Mouse (Mus musculus): ENCODE data around the gene Pou6f1. TPM values are rescaled to one million over a fixed set of nuclear protein-coding genes. Genes with fewer than 3 reads are reported as not detected.

The Pou6f1 gene
- polyA plus RNA-seq, 1 experiment, result 184 TPM

GRCm38 (mm10) chr15:100577972-100578371 is 21.8 kb downstream of the Pou6f1 start:
- 90% methylated on average over 16 of the region's 16 CpGs for WGBS

DNA sequence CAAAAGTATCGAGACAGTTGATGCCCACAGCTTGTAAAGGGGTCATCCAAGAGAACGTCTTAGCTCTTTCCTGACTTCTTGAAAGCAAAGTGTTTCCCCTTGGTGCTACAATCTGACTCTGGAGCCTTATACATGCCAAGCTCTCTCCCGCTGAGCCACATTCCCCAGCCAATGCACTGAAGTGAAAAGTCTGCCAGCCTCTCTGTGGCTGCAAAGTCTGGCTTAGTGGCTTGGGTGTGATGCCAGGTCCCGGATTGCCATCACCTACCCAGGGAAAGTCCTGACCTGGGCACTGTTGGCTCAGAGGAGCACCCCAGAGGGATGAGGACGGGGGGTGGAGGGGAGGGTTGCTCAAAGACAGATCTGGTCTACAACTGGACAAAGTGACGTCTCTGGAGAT is 23.0 kb downstream of the Pou6f1 start:
- Histone ChIP-seq H3K4me1 (replicated peaks; ENCODE audit: control insufficient read depth, insufficient read depth, low read length) (peaks cover 5% of the 10 kb centered on the region), H3K4me3 (ENCODE audit: control insufficient read depth, insufficient read depth, low read length) (no peak overlapping the region), H3K27ac (ENCODE audit: control insufficient read depth, insufficient read depth, low read length) (no peak overlapping the region), H3K27me3 (ENCODE audit: control insufficient read depth, insufficient read depth, low read length) (no peaks in the 10 kb centered on the region), H3K36me3 (ENCODE audit: control insufficient read depth, insufficient read depth, low read length) (peaks cover 20% of the 10 kb centered on the region)
- TF ChIP-seq POLR2A (IDR thresholded peaks at IDR 0.05; ENCODE audit: control insufficient read depth, extremely low read depth, insufficient read depth, low read length, poor library complexity), result no peak
- TF ChIP-seq CTCF (IDR thresholded peaks at IDR 0.05; ENCODE audit: borderline replicate concordance, control insufficient read depth, extremely low read depth, insufficient read depth, low read length, poor library complexity), result no peak
- no peak for DNase-seq
- 92% methylated on average over 6 of the region's 6 CpGs for WGBS

More at GRCm38 (mm10) chr15:100577972-100578371, 21.8 kb downstream of the Pou6f1 start:
- TF ChIP-seq POLR2A (IDR thresholded peaks at IDR 0.05; ENCODE audit: control insufficient read depth, extremely low read depth, insufficient read depth, low read length, poor library complexity) (no peak), CTCF (IDR thresholded peaks at IDR 0.05; ENCODE audit: borderline replicate concordance, control insufficient read depth, extremely low read depth, insufficient read depth, low read length, poor library complexity) (no peak)
- no peak for DNase-seq
- H3K27ac ChIP-seq (ENCODE audit: control insufficient read depth, insufficient read depth, low read length), result no peak overlapping the region
- no peak overlapping the region for H3K4me3 ChIP-seq (ENCODE audit: control insufficient read depth, insufficient read depth, low read length)
- peaks cover 20% of the 10 kb centered on the region for H3K36me3 ChIP-seq (ENCODE audit: control insufficient read depth, insufficient read depth, low read length)
- H3K4me1 ChIP-seq (replicated peaks; ENCODE audit: control insufficient read depth, insufficient read depth, low read length), result peaks cover 5% of the 10 kb centered on the region
- no peaks in the 10 kb centered on the region for H3K27me3 ChIP-seq (ENCODE audit: control insufficient read depth, insufficient read depth, low read length)

GRCm38 (mm10) chr15:100576392-100576791 is 23.4 kb downstream of the Pou6f1 start:
- WGBS, result 98% methylated on average over 6 of the region's 6 CpGs
- no peak overlapping the region for H3K27ac ChIP-seq (ENCODE audit: control insufficient read depth, insufficient read depth, low read length)
- no peak for TF ChIP-seq CTCF (IDR thresholded peaks at IDR 0.05; ENCODE audit: borderline replicate concordance, control insufficient read depth, extremely low read depth, insufficient read depth, low read length, poor library complexity)
- TF ChIP-seq POLR2A (IDR thresholded peaks at IDR 0.05; ENCODE audit: control insufficient read depth, extremely low read depth, insufficient read depth, low read length, poor library complexity), result no peak
- H3K36me3 ChIP-seq (ENCODE audit: control insufficient read depth, insufficient read depth, low read length), result peaks cover 20% of the 10 kb centered on the region
- H3K4me1 ChIP-seq (replicated peaks; ENCODE audit: control insufficient read depth, insufficient read depth, low read length), result peaks cover 5% of the 10 kb centered on the region
- H3K4me3 ChIP-seq (ENCODE audit: control insufficient read depth, insufficient read depth, low read length), result no peak overlapping the region
- no peak for DNase-seq
- no peaks in the 10 kb centered on the region for H3K27me3 ChIP-seq (ENCODE audit: control insufficient read depth, insufficient read depth, low read length)

GRCm38 (mm10) chr15:100575366-100575765 is 24.4 kb downstream of the Pou6f1 start:
- no peak for TF ChIP-seq POLR2A (IDR thresholded peaks at IDR 0.05; ENCODE audit: control insufficient read depth, extremely low read depth, insufficient read depth, low read length, poor library complexity)
- TF ChIP-seq CTCF (IDR thresholded peaks at IDR 0.05; ENCODE audit: borderline replicate concordance, control insufficient read depth, extremely low read depth, insufficient read depth, low read length, poor library complexity), result no peak
- 72% methylated on average over 12 of the region's 12 CpGs for WGBS
- peaks cover 12% of the 10 kb centered on the region for H3K36me3 ChIP-seq (ENCODE audit: control insufficient read depth, insufficient read depth, low read length)
- no peak overlapping the region for H3K27ac ChIP-seq (ENCODE audit: control insufficient read depth, insufficient read depth, low read length)
- no peaks in the 10 kb centered on the region for H3K27me3 ChIP-seq (ENCODE audit: control insufficient read depth, insufficient read depth, low read length)
- peaks cover 5% of the 10 kb centered on the region for H3K4me1 ChIP-seq (replicated peaks; ENCODE audit: control insufficient read depth, insufficient read depth, low read length)
- H3K4me3 ChIP-seq (ENCODE audit: control insufficient read depth, insufficient read depth, low read length), result no peak overlapping the region
- no peak for DNase-seq

DNA sequence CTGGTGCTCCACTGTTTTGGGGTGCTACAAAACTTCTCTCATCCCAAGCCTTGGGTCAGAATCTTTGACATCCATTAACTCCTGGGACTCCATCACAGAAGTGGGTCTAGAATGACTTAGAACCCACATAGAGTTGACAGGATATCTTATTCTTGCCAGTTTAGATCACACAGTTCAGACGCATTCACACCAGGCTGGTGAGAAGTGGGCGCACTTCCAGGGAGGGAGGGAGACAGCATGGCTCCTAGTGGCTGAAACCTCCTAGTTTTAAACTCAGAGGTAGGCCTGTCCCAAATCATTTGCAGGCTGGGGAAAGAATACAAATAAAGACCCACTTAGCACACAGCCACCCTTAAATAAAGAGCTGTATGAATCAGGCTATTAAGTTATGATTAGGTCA is 25.4 kb downstream of the Pou6f1 start:
- Histone ChIP-seq H3K4me3 (ENCODE audit: control insufficient read depth, insufficient read depth, low read length) (no peak overlapping the region), H3K4me1 (replicated peaks; ENCODE audit: control insufficient read depth, insufficient read depth, low read length) (peaks cover 5% of the 10 kb centered on the region), H3K27ac (ENCODE audit: control insufficient read depth, insufficient read depth, low read length) (no peak overlapping the region), H3K27me3 (ENCODE audit: control insufficient read depth, insufficient read depth, low read length) (no peaks in the 10 kb centered on the region), H3K36me3 (ENCODE audit: control insufficient read depth, insufficient read depth, low read length) (peaks cover 11% of the 10 kb centered on the region)
- DNase-seq, result no peak
- 84% methylated on average over 2 of the region's 2 CpGs for WGBS
- TF ChIP-seq CTCF (IDR thresholded peaks at IDR 0.05; ENCODE audit: borderline replicate concordance, control insufficient read depth, extremely low read depth, insufficient read depth, low read length, poor library complexity), result no peak
- TF ChIP-seq POLR2A (IDR thresholded peaks at IDR 0.05; ENCODE audit: control insufficient read depth, extremely low read depth, insufficient read depth, low read length, poor library complexity), result no peak

DNA sequence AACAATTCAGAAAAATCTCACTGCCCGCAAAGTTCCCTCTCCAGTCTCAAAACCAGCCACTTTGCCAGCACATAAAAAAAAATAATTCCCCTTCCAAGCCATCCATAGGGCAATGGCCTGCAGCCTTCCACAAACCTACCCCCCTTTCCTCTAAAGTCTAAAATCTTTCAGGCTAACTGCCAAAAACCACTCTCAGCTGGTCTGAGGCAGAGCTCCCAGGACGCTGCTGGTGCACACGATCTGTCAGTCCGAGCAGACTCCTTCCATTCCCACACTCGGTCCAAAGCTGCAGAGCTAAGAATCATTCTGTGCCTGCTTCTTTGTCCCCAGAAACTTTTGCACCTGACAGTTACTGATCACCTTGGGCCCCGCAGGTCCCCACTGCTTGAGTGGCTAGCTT is 25.8 kb downstream of the Pou6f1 start:
- Histone ChIP-seq H3K4me1 (replicated peaks; ENCODE audit: control insufficient read depth, insufficient read depth, low read length) (peaks cover 5% of the 10 kb centered on the region), H3K27ac (ENCODE audit: control insufficient read depth, insufficient read depth, low read length) (no peak overlapping the region), H3K36me3 (ENCODE audit: control insufficient read depth, insufficient read depth, low read length) (peaks cover 11% of the 10 kb centered on the region), H3K4me3 (ENCODE audit: control insufficient read depth, insufficient read depth, low read length) (no peak overlapping the region), H3K27me3 (ENCODE audit: control insufficient read depth, insufficient read depth, low read length) (no peaks in the 10 kb centered on the region)
- no peak for DNase-seq
- TF ChIP-seq POLR2A (IDR thresholded peaks at IDR 0.05; ENCODE audit: control insufficient read depth, extremely low read depth, insufficient read depth, low read length, poor library complexity), result no peak
- WGBS, result 65% methylated on average over 6 of the region's 6 CpGs

GRCm38 (mm10) chr15:100569239-100569638 is 30.5 kb downstream of the Pou6f1 start:
- no peak overlapping the region for H3K27ac ChIP-seq (ENCODE audit: control insufficient read depth, insufficient read depth, low read length)

More at GRCm38 (mm10) chr15:100569239-100569638, 30.5 kb downstream of the Pou6f1 start:
- 88% methylated on average over 3 of the region's 3 CpGs for WGBS
- DNase-seq, result no peak
- Histone ChIP-seq H3K4me1 (replicated peaks; ENCODE audit: control insufficient read depth, insufficient read depth, low read length) (no peaks in the 10 kb centered on the region; the same call in 1 of the 2 replicates), H3K27me3 (ENCODE audit: control insufficient read depth, insufficient read depth, low read length) (no peaks in the 10 kb centered on the region), H3K4me3 (ENCODE audit: control insufficient read depth, insufficient read depth, low read length) (no peak overlapping the region), H3K36me3 (ENCODE audit: control insufficient read depth, insufficient read depth, low read length) (no peaks in the 10 kb centered on the region)
- TF ChIP-seq POLR2A (IDR thresholded peaks at IDR 0.05; ENCODE audit: control insufficient read depth, extremely low read depth, insufficient read depth, low read length, poor library complexity) (no peak), CTCF (IDR thresholded peaks at IDR 0.05; ENCODE audit: borderline replicate concordance, control insufficient read depth, extremely low read depth, insufficient read depth, low read length, poor library complexity) (no peak)
